Mouse (Mus musculus) spleen, adult 12 weeks (tissue): Measurements from ENCODE around the gene Ankrd33.

ENCODE experiments used
- DNase-seq: peaks from one replicate; pipeline ENCODE4 v3.0.0; 2022; ENCODE audit warnings: low spot score

Gene Ankrd33

DNA sequence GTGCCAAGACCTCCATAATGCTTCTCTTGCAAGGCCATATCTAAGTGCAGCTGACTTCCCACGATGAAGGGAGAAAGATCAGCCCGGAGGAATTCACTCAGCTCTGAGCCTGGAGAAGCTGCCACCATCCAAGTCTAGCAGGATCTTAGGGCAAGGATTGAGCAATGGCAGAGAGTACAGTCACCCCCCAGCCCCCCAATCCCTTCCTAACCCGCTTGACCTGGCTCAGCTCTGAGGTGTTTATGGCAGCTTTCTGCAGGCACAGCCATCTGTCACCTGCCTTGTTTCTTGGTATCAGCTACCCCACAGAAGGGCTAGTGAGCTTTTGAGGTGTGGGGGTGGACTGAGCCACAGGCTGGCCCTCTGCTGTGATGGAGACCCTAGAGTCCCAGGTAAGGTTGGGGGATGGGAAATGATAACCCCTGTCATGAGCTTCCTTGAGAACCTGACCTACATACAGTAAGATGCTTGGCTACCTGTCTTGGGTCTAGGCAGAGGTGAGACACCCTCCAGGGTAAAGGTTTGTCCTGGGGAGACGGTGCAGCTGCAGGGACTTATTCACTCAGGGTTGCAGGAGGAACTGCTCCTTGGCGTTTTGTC lies at the start of gene Ankrd33:
Gene Ankrd33 (plus strand): TSS at position 245 of the 600 bp plus-strand sequence.
- DNase-seq = no peak

DNA sequence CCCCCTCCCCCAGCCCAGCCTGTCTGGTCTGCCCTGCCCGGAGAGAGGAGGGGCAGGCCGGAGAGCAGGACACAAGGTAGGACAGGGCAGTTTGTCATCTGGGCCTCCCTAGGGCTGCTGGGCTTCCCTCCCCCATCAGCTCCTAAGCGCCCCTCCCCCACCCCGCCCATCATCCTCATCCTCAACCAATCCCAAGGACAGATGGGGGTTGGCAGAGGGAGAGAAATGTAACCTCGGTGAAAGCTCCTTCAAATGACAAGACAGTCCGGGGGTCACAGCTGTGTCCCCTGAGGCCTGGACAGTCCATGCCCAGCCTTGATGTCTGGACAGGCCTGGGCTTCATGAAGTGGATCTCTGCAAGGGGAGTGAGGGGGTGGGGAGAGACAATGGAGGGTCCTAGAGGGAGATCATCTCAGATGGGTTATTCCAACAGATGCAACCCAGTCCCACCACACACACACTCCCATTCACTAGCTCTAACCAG lies 49.1 kb upstream of the Ankrd33 start:
- DNase-seq = no peak

DNA sequence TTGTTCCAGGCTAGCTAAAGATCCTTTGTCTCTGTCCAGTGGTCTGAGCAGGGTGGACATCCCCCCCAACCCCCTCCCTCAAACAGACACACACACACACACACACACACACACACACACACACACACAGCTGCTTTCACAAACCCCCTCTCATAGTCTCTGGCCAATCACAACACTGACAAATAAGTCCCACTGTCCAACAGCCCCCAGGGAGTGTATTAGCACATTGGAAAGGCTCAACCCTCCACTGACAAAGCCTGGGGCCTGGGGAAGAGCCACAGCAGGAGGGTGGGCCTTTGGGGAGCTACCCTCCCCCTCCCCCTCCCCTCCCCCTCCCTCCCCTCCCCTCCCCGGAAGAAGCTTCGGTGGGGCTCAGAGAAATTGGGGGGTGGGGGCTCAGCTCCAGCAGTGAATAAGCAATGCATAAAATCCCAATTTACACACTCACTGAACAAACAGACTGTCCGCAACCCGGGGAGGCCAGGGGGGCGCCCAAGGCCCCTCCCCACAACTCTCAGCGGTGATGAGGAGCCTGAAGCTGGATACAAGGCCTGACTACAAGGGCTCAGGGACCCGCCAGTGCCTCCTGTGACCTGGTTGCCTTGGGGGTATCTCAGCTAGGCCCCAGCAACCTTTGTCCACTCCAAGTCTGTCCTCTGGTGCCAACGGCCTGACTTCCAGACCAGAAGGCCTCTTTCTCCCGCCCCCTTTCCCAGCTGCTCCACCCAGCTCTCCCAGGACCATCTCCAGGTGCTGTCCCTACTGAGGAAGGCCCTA lies 48.4 kb upstream of the Ankrd33 start:
- DNase-seq = no peak

DNA sequence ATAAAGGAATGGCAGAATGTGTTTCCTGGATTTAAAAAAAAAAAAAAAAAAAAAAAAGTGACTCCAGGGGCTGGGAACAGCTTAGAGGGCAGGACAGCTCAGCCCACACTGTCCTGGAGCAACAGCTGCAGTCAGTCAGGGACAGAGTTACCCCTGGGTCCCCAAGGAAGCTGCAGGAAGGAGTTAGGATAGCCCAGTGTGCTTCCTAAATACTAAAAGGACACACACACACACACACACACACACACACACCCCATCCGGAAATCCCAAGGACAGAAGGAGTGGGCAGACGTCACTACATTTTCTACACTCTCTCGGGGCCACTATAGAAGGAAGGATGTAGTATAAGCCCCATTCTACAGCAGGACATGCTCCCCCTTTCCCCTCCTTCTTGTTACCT lies 47.5 kb upstream of the Ankrd33 start:
- no peak for DNase-seq

GRCm38 (mm10) chr15:101068671-101069070 lies 46.9 kb upstream of the Ankrd33 start:
- DNase-seq = no peak

DNA sequence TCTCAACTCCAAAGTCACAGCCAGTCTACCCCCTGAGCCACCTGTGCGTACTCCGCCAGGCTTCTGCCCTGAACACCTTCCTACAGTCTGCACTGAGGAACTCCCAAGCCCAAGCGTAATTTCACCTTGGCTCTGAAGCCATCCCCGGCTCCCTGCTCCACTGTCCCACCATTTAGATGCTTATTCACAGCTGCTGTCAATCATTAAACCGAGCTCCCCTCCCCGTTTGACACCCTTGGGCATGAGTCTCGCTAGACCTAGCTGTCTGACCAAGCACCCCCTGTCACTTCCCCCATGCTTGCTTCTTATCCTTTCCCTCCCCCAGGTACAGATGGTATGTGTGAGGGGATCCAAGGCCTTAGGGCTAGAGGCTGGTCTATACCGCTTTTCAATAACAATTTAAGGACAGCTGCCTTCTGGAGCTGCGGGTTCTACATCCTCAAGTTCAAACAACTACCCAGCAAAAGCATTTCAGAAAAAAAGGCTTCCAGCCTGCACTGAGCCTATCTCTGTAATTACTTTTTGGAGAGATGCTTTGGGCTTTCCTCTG lies 45.8 kb upstream of the Ankrd33 start:
- DNase-seq = no peak

DNA sequence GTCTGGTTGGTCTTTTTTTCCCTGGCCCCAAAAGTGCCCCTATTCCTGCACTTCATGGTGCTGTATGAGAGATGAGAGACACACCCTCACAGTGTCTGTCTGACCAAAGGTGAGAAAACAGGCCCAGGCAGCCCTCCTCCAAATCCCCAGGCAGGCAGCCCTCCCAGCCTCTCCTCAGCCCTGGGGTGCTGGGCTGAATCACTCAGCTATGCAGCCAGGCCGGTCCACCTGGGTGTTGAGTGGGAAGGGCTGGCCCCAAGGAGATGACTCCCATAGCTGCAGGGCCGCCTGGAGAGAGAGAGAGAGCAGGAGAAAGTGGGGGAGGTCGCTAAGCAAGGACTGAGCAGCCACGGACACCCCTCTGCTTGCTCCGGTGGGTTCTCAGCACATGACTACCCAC lies 44.8 kb upstream of the Ankrd33 start:
- no peak for DNase-seq

DNA sequence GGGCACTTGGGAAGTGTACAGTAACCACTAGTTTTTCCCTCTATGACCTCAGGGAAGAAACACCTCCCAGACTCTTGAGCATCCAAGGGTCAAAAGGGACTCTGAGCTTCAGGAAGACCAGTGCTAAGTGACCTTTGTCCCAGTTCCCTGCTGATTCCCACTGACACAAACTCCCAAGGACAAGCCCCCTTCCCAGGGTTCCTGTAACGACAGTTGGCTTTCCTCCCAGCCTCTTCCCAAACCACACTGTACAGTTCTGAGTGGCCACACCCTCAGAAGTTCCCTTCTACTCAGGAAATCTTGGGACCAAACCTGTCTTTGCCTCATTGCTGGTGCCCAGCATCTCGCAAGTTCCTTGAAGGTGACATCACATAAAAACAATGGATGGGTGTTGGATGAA lies 42.8 kb upstream of the Ankrd33 start:
- DNase-seq = no peak

DNA sequence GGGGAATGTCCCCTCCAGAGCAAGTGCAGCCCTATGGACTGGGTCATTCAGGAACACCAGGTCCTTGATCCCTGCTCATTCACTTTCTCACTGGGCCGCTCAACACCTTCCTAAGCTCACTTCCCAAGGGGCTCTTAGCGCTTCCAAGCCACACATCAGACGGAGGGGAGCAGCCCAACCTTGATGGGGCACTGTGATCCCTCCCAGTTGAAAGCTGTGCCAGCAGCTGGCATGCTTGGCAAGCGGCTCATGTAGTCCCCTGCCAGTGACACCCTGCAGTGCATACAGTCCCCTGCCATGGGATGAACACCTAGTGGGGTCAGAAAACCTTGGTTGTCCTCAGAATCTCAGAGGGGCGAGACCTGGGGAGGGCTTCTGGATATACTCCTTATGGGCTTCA lies 41.5 kb upstream of the Ankrd33 start:
- no peak for DNase-seq

DNA sequence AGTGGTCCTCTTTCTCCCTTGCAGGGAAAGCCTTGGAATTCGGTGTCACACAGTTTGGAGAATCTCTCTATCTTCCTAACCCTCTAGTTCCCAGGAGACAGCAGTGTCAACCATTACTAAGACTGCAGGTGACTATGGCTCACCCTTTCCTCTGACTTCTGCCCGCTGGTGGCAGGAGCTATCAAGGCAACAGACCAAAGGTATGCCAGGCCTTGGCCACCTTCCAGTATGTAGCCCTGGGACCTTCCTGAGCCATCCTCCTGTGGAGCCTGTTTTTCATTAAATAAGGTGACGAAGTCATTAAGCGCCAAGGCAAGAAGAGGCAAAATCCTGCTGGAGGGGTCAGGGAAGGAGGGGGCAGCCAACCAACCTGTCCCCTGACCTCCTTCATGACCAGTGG lies 40.4 kb upstream of the Ankrd33 start:
- no peak for DNase-seq

DNA sequence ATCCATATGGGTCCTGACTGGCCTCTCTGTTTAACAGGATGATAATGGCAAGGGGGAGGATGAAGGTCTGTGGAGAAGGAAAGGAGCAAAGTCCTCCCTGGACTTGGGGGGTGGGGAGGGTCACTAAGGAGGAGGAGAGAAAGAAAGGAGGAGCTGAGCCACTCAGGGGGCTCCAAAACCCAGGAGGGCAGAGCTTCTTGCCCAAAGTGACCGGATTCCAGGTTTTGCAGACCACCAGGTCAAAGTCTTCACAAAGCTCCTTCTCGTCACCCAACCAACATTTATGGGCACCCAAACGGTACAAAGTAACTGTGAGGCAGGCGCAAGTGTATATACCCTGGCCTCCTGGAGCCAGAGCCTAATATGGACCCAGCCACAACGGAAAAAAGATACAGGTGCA lies 39.9 kb upstream of the Ankrd33 start:
- DNase-seq = no peak

DNA sequence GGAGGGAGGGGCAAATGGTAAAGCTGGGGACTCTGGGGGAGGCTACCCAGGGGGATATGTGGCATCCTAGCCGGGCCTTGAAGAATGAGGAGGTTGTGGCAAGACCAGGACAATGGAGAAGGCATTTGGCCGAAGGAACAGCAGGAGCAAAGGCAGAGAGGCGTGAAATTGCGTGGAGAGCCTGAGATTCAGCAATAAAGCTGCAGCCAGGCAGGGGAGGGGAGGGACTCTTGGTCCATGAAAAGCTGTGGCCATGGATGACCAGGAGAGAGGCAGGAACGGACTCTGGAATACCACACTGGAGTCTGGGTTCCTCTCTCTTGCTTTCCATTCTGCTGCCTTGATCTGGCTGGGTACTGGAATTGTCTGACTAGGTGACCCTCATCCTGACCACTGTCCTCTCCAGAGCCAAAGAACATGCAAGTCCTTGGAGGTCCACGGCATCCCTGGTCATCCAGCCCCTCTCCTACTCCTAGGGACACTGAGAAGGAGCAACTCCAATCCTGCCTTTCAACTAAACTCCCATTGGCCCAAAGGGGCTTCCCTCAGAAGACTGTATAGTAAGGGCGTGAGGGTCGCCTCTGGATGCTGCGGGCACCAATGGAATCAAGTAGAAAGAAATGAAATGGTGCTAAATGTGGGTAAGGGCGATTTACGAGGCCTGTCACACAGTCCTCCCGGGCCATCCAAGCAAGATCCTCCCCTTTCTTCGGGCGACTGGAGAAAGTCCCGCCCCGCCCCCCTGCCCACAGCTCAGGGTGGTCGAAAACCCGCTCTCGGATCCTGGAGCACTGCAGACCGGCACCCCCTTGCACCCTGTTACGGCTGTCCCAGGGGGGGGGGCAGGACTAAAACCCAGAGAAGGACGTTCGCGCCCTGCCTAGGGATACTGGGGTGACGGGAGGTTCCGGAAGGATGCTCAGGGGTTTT lies 39.2 kb upstream of the Ankrd33 start:
- DNase-seq = no peak

GRCm38 (mm10) chr15:101077001-101077812 lies 38.3 kb upstream of the Ankrd33 start:
- DNase-seq = no peak

GRCm38 (mm10) chr15:101077813-101078730 lies 37.5 kb upstream of the Ankrd33 start, which contains the start of gene Fignl2:
Gene Fignl2, minus strand, starts transcription at chr15:101078567.
- no peak for DNase-seq

DNA sequence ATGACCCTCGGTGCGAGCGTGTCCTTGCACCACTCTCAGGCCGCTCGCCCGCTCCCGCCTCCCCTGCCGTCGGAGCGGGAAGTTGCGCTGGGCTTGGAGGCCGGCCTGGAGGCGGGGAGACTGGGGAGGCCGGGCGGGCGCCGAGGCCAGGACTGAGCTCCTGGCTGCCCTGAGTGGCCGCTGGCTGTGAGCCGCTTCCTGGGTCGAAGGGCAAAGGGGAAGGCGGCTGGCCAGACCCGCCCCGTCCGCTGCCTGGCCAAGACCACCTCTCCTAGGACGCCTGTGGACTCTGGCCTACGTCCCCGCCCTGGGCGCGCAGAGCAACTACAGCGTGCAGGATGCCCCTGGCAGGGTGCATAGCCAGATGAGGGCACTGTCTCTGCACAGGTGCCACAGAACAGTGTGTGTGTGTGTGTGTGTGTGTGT lies 36.8 kb upstream of the Ankrd33 start:
- no peak for DNase-seq

GRCm38 (mm10) chr15:101080031-101080520 lies 35.5 kb upstream of the Ankrd33 start:
- no peak for DNase-seq

GRCm38 (mm10) chr15:101081035-101081548 lies 34.5 kb upstream of the Ankrd33 start:
- no peak for DNase-seq

GRCm38 (mm10) chr15:101082236-101082635 lies 33.3 kb upstream of the Ankrd33 start:
- DNase-seq = no peak

DNA sequence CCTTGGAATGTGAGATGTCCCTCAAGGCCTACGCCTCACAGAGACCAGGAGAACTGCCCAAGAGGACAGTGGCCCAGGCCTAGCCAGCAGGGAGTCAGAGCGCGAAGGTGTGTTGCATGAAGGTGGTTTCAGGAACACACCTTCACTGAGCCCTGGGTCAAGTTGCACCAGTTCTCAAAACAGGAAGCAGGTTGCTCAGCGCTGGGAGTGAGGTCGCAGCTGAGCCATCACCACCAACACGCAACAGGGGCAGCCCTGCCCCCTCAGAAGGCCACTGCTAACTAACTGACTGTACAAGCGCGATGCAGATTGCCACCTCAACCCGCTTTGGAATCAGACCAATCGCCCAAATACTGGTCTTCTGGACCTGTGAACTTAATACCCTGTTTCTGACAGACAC lies 31.1 kb upstream of the Ankrd33 start:
- no peak for DNase-seq

DNA sequence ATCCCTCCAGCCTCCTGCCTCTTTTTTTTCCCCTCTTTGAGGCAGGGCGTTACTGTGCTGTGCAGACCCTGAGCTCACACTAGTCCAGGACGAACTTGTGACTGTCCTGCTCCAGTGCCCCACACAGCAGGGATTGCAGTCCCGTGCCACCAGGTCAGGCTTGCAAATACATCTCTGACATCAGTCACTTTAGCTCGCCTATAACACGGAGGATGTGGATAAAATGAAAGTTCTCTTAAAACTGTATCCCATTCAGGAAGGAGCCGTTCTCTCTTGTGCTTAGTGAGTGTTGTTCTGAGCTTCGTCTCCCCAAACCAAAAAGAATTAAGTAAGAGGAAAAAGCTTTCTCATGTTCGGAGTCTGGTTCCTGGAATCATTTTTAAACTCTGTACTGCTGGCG lies 29.1 kb upstream of the Ankrd33 start:
- DNase-seq = no peak
